Mouse (Mus musculus): Measurements from ENCODE around the gene Slc11a2.

GRCm38 (mm10) chr15:100415684-100416083, 9.2 kb downstream of the Slc11a2 start:
- TF ChIP-seq POLR2A (IDR thresholded peaks at IDR 0.05; ENCODE audit: borderline replicate concordance, extremely low read depth, insufficient read depth, insufficient read length, poor library complexity, severe bottlenecking) (no peak), CTCF (IDR thresholded peaks at IDR 0.05; ENCODE audit: borderline replicate concordance, extremely low read depth, insufficient read depth, insufficient read length) (no peak)
